Mouse (Mus musculus): ENCODE results near the gene A630023A22Rik. TPM values are rescaled to one million over a fixed set of nuclear protein-coding genes. Genes with fewer than 3 reads are reported as not detected.
A peak's percentile ranks its signal among the peaks of the same experiment; 100 is the strongest.

Gene A630023A22Rik
- polyA plus RNA-seq, 1 experiment = not detected

DNA sequence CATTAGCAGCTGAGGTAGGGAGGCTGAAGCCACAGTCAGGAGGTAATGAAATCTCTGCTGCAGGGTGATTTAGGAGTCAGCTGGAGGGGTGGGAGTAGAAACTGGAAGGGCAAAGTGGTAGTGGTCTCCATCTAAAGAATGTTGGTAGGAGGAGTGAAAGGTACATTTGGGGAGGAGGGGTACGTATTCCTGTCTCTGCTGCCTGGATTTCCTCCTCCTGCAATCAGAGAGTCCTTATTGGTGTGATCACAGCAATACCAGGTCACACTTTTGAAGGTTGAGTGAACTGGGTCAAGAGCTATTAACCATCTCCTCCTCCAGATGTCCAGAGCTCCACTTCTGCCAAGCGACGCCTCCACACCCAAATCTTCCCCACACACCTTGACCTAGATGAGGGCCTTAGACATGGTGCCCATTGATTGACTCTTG, 18.4 kb upstream of the A630023A22Rik start:
- H3K4me1 ChIP-seq (ENCODE audit: control insufficient read depth, insufficient read depth, low read length) = no peaks in the 10 kb centered on the region
- H3K4me3 ChIP-seq (replicated peaks; ENCODE audit: control insufficient read depth, low read depth, low read length) = no peak overlapping the region
- TF ChIP-seq POLR2A (IDR thresholded peaks at IDR 0.05; ENCODE audit: borderline replicate concordance, control insufficient read depth, low read depth, low read length) (no peak), CTCF (IDR thresholded peaks at IDR 0.05; ENCODE audit: control insufficient read depth, insufficient read depth, low read length) (no peak)
- WGBS = 87% methylated on average over 3 of the region's 3 CpGs
- no peak overlapping the region for H3K27ac ChIP-seq (ENCODE audit: control insufficient read depth, insufficient read depth, low read depth, low read length, poor library complexity)

DNA sequence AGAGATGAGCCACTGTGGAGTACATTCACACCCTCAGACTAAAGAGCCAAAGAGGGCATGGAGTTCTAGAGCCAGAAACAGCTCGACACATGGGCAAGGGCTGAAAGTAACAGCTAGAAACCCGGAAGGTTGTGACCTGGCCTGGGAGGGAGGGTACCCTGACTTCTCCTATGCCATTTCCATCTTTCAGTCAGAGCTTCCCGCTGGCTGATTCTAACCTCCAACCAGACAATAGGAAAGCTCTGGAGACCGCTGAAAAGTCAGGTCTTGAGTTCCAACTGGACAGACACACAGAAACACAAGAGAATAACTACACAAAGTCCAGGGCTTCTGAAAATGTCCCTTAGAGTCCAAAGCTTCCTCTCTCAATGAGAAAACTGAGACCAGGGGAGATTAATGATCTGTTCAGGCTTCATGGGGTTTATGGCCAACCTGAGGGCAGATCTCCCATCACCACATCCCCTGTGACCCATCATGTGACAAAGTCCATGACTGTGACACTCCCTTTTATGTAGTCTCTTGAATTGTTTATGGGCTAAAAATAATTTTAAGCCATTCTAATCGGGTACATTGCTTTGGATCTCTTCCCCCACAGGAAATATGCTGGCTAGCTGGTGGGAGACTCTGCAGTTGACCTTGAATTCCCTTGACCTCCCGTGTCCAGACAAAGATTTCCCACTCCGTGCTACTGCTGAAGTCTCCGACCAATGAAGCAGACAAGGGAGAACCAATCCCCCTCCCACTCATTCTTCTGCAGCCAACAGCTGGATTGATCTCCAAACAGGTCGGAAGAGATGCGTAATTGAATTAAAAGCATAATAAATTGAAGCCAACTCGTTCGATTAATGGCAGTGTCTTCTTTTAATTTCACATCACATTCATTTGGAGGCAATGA, 17.7 kb upstream of the A630023A22Rik start:
- Histone ChIP-seq H3K4me1 (ENCODE audit: control insufficient read depth, insufficient read depth, low read length) (no peaks in the 10 kb centered on the region), H3K4me3 (replicated peaks; ENCODE audit: control insufficient read depth, low read depth, low read length) (no peak overlapping the region), H3K27ac (ENCODE audit: control insufficient read depth, insufficient read depth, low read depth, low read length, poor library complexity) (no peak overlapping the region)
- WGBS = 72% methylated on average over 12 of the region's 12 CpGs
- TF ChIP-seq POLR2A (IDR thresholded peaks at IDR 0.05; ENCODE audit: borderline replicate concordance, control insufficient read depth, low read depth, low read length) (no peak), CTCF (IDR thresholded peaks at IDR 0.05; ENCODE audit: control insufficient read depth, insufficient read depth, low read length) (no peak)

DNA sequence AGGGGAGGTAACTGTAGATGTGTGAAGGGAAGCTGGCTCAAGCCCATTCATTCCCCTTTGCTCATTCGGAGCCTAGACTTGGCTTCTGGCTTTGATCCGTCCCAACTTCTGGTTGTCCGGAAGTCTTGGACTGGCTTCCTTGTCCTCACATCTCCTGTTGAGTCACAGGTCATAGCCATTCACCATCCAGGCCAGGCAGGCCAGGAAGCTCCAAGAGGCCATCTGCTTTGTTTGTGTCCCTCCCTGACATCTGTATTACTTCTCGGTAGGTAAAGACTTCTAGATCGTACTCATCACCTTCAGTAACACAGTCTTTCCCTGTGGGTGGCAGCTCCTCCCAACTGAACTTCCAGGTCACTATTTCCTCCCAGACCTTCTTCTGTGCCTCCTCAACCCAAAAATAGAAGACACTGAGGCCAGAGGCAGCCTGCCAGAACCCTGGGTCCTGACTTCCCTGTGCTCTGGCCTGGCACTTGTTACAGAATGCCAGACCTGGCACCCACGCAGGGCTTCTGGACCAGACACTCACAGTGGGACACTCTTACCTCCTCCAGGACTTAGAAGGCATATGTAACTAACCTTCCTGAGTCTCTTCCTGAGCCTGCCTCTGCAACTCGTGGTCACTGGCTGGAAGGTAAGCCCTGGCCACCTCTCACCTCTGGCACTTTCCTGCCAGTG, 16.6 kb upstream of the A630023A22Rik start:
- TF ChIP-seq POLR2A (IDR thresholded peaks at IDR 0.05; ENCODE audit: borderline replicate concordance, control insufficient read depth, low read depth, low read length) (no peak), CTCF (IDR thresholded peaks at IDR 0.05; ENCODE audit: control insufficient read depth, insufficient read depth, low read length) (no peak)
- Histone ChIP-seq H3K27ac (ENCODE audit: control insufficient read depth, insufficient read depth, low read depth, low read length, poor library complexity) (no peak overlapping the region), H3K4me3 (replicated peaks; ENCODE audit: control insufficient read depth, low read depth, low read length) (no peak overlapping the region), H3K4me1 (ENCODE audit: control insufficient read depth, insufficient read depth, low read length) (no peaks in the 10 kb centered on the region)
- 66% methylated on average over 7 of the region's 7 CpGs for WGBS

DNA sequence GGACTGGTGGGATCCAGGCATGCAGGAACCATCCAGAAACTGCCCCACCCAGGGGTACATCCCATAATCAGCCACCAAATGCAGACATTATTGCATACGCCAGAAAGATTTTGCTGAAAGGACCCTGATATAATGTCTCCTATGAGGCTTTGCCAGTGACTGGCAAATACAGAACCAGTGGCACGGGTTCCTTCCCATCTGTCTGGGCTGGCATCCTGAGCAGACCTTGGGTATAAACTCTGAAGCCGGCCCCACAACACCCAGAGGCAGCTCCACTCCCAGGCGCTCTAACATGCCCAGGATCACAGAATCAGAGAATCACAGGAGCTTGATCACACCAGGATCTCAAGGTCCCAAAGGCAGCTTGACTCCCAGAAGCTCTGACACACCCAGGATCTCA, 11.8 kb upstream of the A630023A22Rik start:
- no peak overlapping the region for H3K4me3 ChIP-seq (replicated peaks; ENCODE audit: control insufficient read depth, low read depth, low read length)
- 81% methylated on average over 4 of the region's 4 CpGs for WGBS
- no peak overlapping the region for H3K27ac ChIP-seq (ENCODE audit: control insufficient read depth, insufficient read depth, low read depth, low read length, poor library complexity)
- no peaks in the 10 kb centered on the region for H3K4me1 ChIP-seq (ENCODE audit: control insufficient read depth, insufficient read depth, low read length)
- TF ChIP-seq POLR2A (IDR thresholded peaks at IDR 0.05; ENCODE audit: borderline replicate concordance, control insufficient read depth, low read depth, low read length) = no peak
- TF ChIP-seq CTCF (IDR thresholded peaks at IDR 0.05; ENCODE audit: control insufficient read depth, insufficient read depth, low read length) = no peak

DNA sequence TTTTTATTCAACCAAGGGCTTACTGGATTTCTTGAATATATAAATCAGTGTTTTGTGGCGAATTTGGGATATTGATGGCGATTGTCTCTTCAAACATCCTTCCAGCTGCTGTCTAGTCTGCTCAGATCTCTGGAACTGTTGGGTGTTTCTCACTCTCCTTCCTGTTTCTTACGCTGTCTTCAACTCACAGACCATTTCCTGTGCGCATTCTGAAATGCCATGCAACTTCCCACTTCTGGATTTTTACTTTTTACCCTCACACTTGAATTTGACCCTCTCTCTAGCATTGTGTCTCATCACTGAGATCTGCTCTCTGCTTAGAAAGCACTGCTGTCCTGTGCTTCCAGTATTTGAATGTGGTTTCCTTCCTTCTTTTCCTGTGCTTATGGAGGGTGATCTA, 5.0 kb upstream of the A630023A22Rik start:
- 6% methylated on average over 4 of the region's 4 CpGs for WGBS
- TF ChIP-seq CTCF (IDR thresholded peaks at IDR 0.05; ENCODE audit: control insufficient read depth, insufficient read depth, low read length) (no peak), POLR2A (IDR thresholded peaks at IDR 0.05; ENCODE audit: borderline replicate concordance, control insufficient read depth, low read depth, low read length) (no peak)
- Histone ChIP-seq H3K4me1 (ENCODE audit: control insufficient read depth, insufficient read depth, low read length) (no peaks in the 10 kb centered on the region), H3K4me3 (replicated peaks; ENCODE audit: control insufficient read depth, low read depth, low read length) (no peak overlapping the region), H3K27ac (ENCODE audit: control insufficient read depth, insufficient read depth, low read depth, low read length, poor library complexity) (no peak overlapping the region)

DNA sequence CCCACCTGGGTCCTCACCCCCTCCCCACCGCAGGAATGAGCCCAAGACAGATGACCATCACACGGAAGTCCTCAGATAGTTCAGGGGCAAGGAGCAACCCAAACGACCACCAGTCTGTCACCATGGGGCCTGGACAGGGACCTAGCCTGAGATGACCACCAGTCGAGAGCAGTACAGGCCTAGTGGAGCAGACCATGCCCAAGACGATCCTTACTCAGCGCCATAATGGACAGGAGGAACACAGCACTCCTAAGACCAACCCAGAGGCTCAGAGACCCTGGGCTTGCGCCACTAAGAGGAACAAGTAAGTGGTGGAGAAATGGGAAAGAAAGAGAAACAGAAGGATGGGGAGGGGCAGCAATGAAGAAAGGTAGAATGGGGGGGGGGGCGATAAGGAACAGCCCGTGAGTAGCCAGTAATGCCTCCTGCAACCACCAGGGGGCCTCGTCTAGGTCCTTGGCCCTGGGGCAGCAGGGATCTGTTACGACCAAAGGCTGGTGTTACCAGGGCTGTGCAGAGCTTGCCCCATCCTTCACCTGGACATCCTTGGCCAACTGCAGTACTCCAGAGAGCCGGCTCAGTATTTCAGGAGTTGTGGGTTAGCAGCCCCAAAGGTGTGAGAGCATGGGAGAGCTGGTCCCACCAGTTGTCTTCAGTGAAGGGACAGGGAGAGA, 4.0 kb upstream of the A630023A22Rik start:
- TF ChIP-seq POLR2A (IDR thresholded peaks at IDR 0.05; ENCODE audit: borderline replicate concordance, control insufficient read depth, low read depth, low read length) (no peak), CTCF (IDR thresholded peaks at IDR 0.05; ENCODE audit: control insufficient read depth, insufficient read depth, low read length) (peak; percentile 49)
- Histone ChIP-seq H3K27ac (ENCODE audit: control insufficient read depth, insufficient read depth, low read depth, low read length, poor library complexity) (no peak overlapping the region), H3K4me1 (ENCODE audit: control insufficient read depth, insufficient read depth, low read length) (no peaks in the 10 kb centered on the region), H3K4me3 (replicated peaks; ENCODE audit: control insufficient read depth, low read depth, low read length) (no peak overlapping the region)
- 53% methylated on average over 12 of the region's 12 CpGs for WGBS

DNA sequence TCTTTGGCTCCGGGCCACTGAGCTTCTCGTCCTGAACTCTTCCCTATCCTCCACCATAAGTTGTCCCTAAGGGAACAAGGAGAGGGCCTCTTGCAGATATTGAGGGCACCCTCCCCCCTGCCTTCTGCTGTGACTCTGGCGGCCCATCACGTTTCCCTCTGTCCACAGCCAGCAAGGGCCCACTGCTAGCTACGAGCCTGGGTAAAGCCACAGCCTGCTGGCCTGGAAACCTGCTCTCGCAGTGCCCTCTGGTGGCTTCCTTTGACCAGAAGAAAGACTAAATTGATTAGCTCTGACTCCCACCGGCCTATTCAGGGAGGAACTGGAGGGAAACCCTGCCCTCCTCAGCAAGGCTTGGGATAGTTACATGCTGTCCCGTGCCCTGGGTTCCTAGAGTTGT, 2.3 kb upstream of the A630023A22Rik start:
- 19% methylated on average over 8 of the region's 8 CpGs for WGBS
- H3K4me1 ChIP-seq (ENCODE audit: control insufficient read depth, insufficient read depth, low read length) = no peaks in the 10 kb centered on the region
- no peak overlapping the region for H3K4me3 ChIP-seq (replicated peaks; ENCODE audit: control insufficient read depth, low read depth, low read length)
- peak; percentile 24; the same call in 1 of the 2 replicates for TF ChIP-seq CTCF (IDR thresholded peaks at IDR 0.05; ENCODE audit: control insufficient read depth, insufficient read depth, low read length)
- no peak for TF ChIP-seq POLR2A (IDR thresholded peaks at IDR 0.05; ENCODE audit: borderline replicate concordance, control insufficient read depth, low read depth, low read length)
- H3K27ac ChIP-seq (ENCODE audit: control insufficient read depth, insufficient read depth, low read depth, low read length, poor library complexity) = no peak overlapping the region

DNA sequence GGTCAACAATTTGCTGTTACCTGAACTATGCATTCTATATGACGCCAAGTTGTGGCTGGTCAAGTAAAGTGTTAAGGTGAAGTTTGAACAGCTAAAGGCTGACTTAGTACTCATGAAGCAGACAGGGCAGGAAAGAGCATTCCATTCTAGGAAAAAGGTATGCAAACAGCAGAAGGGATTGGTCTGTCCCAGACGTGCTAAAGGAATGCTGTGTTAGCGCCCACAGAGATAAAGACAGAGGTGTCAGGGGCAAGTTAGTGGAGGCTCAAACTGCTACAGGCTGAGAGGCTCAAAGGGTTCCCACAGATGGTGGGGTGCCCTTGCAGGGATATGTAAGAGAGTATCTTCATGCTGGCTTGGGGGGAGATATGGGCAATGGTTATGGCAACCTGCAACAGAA, 1.3 kb upstream of the A630023A22Rik start:
- H3K4me1 ChIP-seq (ENCODE audit: control insufficient read depth, insufficient read depth, low read length) = no peaks in the 10 kb centered on the region
- 67% methylated on average over 3 of the region's 3 CpGs for WGBS
- no peak overlapping the region for H3K27ac ChIP-seq (ENCODE audit: control insufficient read depth, insufficient read depth, low read depth, low read length, poor library complexity)
- no peak overlapping the region for H3K4me3 ChIP-seq (replicated peaks; ENCODE audit: control insufficient read depth, low read depth, low read length)
- no peak for TF ChIP-seq POLR2A (IDR thresholded peaks at IDR 0.05; ENCODE audit: borderline replicate concordance, control insufficient read depth, low read depth, low read length)
- TF ChIP-seq CTCF (IDR thresholded peaks at IDR 0.05; ENCODE audit: control insufficient read depth, insufficient read depth, low read length) = no peak

Measured in bone marrow, adult 2 months (tissue).